16 mouse cellular contexts compared by ENCODE assay signal in genomic region chr5:16681055-16681454, GRCm38 (mm10).
"Had no signal": no experiment of that assay in that cellular context is flagged by ENCODE, and none has a peak within 500 bp of the region (broad histone marks: within the 10 kb centered on the region; RNA-seq: fewer than 3 reads in every experiment).

No protein-coding gene starts in this region.

- H3K9me3 ChIP-seq: neural tube, embryonic 13.5 days; neural tube, embryonic 15.5 days; stomach, embryonic 15.5 days had no signal

- DNase-seq: retina, postnatal 1 day; right cerebral cortex, adult 18-20 months; right cerebral cortex, postnatal 14 days; right cerebral cortex, postnatal 25 days; right cerebral cortex, postnatal 4 days; spleen, adult 18-20 months; thymus, adult 18-20 months; thymus, adult 2 months; thymus, postnatal 14 days; thymus, postnatal 25 days; thymus, postnatal 36 days; thymus, postnatal 4 days had no signal

- H3K36me3 ChIP-seq: neural tube, embryonic 13.5 days; neural tube, embryonic 15.5 days; stomach, embryonic 15.5 days had no signal

- H3K4me2 ChIP-seq: neural tube, embryonic 13.5 days; neural tube, embryonic 15.5 days; stomach, embryonic 15.5 days had no signal

- H3K4me3 ChIP-seq: neural tube, embryonic 13.5 days; neural tube, embryonic 15.5 days; stomach, embryonic 15.5 days had no signal

- H3K27ac ChIP-seq: neural tube, embryonic 13.5 days; neural tube, embryonic 15.5 days; stomach, embryonic 15.5 days; stomach, postnatal 0 days had no signal

- H3K27me3 ChIP-seq: neural tube, embryonic 13.5 days; neural tube, embryonic 15.5 days; stomach, embryonic 15.5 days had no signal

- H3K9ac ChIP-seq: neural tube, embryonic 13.5 days; neural tube, embryonic 15.5 days; stomach, embryonic 15.5 days had no signal

- H3K4me1 ChIP-seq: neural tube, embryonic 13.5 days; neural tube, embryonic 15.5 days; stomach, embryonic 15.5 days had no signal
